Mouse (Mus musculus): Measurements from ENCODE around the gene Yif1b. TPM values are rescaled to one million over a fixed set of nuclear protein-coding genes. Genes with fewer than 3 reads are reported as not detected.
"Not testable (repeated sequence)": the region's sequence is repeated elsewhere in the genome, so short reads cannot be mapped to it uniquely, and the experiment has no call there.

The Yif1b gene
- polyA plus RNA-seq, 1 experiment from 2014 or later, result 114 TPM

DNA sequence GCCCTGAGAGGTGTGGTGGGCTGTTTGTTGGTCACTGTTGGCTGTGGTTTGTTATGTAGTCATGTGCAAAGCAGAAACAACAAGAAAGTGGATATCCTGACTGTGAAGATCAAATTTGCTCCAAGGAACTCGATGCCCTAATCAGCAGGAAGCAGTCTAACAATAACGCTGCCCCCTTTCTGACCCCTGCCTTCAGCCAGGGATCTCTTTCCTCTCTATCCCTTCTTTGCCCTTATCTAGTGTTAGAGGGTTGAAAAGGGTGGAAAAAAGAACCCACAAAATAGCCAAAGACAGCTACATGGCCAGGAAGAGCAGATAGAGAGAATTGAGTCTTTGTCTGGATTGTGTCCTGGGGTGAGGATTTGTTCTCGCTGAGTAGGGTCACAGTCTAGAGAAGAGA, 7.6 kb upstream of the Yif1b start:
- peaks cover 8% of the 10 kb centered on the region for H3K27me3 ChIP-seq (ENCODE audit: control insufficient read depth, insufficient read depth, low read length)
- 23% methylated on average over 3 of the region's 3 CpGs for WGBS
- no peak overlapping the region for H3K9ac ChIP-seq (ENCODE audit: low read length)
- H3K9me3 ChIP-seq (ENCODE audit: control insufficient read depth, low read length), result no peaks in the 10 kb centered on the region
- no peak for ATAC-seq (ENCODE audit: insufficient number of reproducible peaks, insufficient read depth, low FRiP score, low read depth)
- H3K27ac ChIP-seq (replicated peaks in 1 of 2; ENCODE audit: control insufficient read depth in 1 of 2, insufficient read depth in 1 of 2, low read depth in 2 of 2, low read length in 2 of 2), result no peak overlapping the region
- no peak overlapping the region for H3K4me2 ChIP-seq (ENCODE audit: low read length)
- H3K36me3 ChIP-seq (ENCODE audit: control insufficient read depth, insufficient read depth, low read length), result no peaks in the 10 kb centered on the region
- peaks cover 9 to 20% of the 10 kb centered on the region in 2 experiments for H3K4me1 ChIP-seq (ENCODE audit: control insufficient read depth in 2 of 2, insufficient read depth in 2 of 2, low read length in 2 of 2)
- H3K4me3 ChIP-seq (ENCODE audit: control insufficient read depth in 1 of 2, insufficient read depth in 1 of 2, low read depth in 1 of 2, low read length in 2 of 2), result no peak overlapping the region

DNA sequence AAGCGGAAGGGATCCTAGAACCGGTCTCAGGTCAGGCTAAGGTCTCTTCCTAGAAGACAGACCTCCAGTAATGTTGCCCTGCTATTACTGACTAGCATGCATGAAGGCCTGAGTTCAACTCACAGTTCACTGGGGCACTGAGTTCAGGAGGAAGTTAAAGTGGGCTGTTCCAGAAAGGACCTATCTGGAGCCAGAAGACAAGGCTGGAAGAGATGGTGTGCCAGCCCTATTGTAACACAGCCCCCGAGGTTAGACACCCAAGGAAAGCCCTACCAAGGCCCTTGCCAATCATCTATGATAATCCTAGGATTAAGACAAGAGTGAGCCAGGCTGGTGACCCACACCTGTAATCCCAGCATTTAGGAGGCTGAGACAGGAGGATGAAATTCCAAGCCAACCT, 6.6 kb upstream of the Yif1b start:
- Histone ChIP-seq H3K36me3 (ENCODE audit: control insufficient read depth, insufficient read depth, low read length) (no peaks in the 10 kb centered on the region), H3K4me3 (ENCODE audit: control insufficient read depth in 1 of 2, insufficient read depth in 1 of 2, low read depth in 1 of 2, low read length in 2 of 2) (peak overlapping the region; percentile 54 to 63), H3K27me3 (ENCODE audit: control insufficient read depth, insufficient read depth, low read length) (peaks cover 8% of the 10 kb centered on the region), H3K9me3 (ENCODE audit: control insufficient read depth, low read length) (no peaks in the 10 kb centered on the region), H3K4me2 (ENCODE audit: low read length) (peak overlapping the region; percentile 95), H3K27ac (replicated peaks in 1 of 2; ENCODE audit: control insufficient read depth in 1 of 2, insufficient read depth in 1 of 2, low read depth in 2 of 2, low read length in 2 of 2) (peak overlapping the region in 1 of 2 experiments; percentile 79; a peak in 2 of 4 replicates), H3K4me1 (ENCODE audit: control insufficient read depth in 2 of 2, insufficient read depth in 2 of 2, low read length in 2 of 2) (peaks cover 9 to 21% of the 10 kb centered on the region in 2 experiments), H3K9ac (ENCODE audit: low read length) (peak overlapping the region; percentile 87)
- 31% methylated on average over 3 of the region's 3 CpGs for WGBS
- ATAC-seq (ENCODE audit: insufficient number of reproducible peaks, insufficient read depth, low FRiP score, low read depth), result no peak

DNA sequence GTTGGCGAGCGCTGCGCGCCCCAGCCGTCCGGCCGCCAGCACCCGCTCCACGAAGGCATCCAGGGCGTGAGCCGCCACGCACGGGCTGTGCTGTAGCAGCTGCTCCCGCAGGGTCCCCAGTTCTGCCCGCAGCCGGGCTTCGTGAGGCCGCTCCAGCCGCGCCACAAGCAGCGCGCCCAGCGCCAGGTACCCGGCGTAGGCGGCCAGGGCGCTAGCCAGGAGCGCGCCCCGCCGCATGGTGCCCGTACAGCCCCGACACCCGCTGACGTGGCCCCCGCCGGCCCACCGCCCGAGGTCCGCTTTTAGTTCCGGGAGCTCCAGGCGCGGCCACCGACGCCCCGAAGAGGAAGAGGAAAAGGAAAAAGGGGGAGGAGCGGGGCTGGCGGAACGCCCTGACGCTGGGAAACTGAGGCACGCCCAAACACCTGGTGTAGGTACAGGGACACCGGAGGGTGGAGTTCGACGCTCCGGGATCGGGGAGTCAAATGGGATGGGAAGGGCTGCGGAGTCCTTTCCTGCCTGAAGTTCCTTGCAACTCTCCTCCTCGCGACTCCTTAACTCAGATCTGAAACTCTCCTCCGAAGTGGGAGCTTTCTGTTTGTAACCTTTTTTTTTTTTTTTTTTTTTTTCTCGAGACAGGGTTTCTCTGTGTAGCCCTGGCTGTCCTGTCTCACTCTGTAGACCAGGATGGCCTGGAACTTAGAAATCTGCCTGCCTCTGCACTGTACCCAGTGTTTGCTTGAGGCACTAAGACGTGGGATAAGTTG, 5.7 kb upstream of the Yif1b start, which contains the start of gene Kcnk6:
Gene Kcnk6, minus strand, starts transcription at position 269 of the 767 bp plus-strand sequence.
- peak within 1 kb of the TSS; percentile 87 for H3K9ac ChIP-seq (ENCODE audit: low read length)
- 2% methylated on average over 58 of the region's 62 CpGs for WGBS
- H3K36me3 ChIP-seq (ENCODE audit: control insufficient read depth, insufficient read depth, low read length), result no peaks in the 10 kb centered on the region
- peak; percentile 14; the same call in 1 of the 2 replicates for ATAC-seq (ENCODE audit: insufficient number of reproducible peaks, insufficient read depth, low FRiP score, low read depth)
- H3K4me1 ChIP-seq (ENCODE audit: control insufficient read depth in 2 of 2, insufficient read depth in 2 of 2, low read length in 2 of 2), result peaks cover 9 to 25% of the 10 kb centered on the region in 2 experiments
- peak within 1 kb of the TSS; percentile 95 for H3K4me2 ChIP-seq (ENCODE audit: low read length)
- peak within 1 kb of the TSS; percentile 54 to 63 for H3K4me3 ChIP-seq (ENCODE audit: control insufficient read depth in 1 of 2, insufficient read depth in 1 of 2, low read depth in 1 of 2, low read length in 2 of 2)
- H3K27ac ChIP-seq (replicated peaks in 1 of 2; ENCODE audit: control insufficient read depth in 1 of 2, insufficient read depth in 1 of 2, low read depth in 2 of 2, low read length in 2 of 2), result peak within 1 kb of the TSS; percentile 34 to 84; a peak in 3 of 4 replicates
- H3K9me3 ChIP-seq (ENCODE audit: control insufficient read depth, low read length), result no peaks in the 10 kb centered on the region
- peaks cover 8% of the 10 kb centered on the region for H3K27me3 ChIP-seq (ENCODE audit: control insufficient read depth, insufficient read depth, low read length)

DNA sequence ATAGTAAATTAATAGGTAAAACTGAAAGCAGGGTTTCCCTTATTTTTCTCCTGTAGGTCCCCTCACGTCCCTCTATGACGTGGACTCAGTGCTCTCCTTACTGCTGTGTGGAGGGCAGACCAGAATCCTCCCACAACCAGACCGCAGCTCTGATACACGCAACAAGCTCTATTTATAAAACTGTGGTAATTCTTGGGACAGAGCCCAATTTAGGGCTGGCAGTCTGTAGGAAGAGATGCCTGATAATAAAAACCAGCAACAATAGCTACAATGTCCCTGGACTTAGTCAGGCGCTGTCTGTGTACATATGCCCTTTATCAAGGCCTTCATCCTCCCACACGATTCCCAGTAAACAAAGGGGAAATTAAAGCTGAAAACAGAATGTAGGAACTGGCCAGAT, 4.4 kb upstream of the Yif1b start:
- H3K27me3 ChIP-seq (ENCODE audit: control insufficient read depth, insufficient read depth, low read length), result peaks cover 8% of the 10 kb centered on the region
- no peaks in the 10 kb centered on the region for H3K36me3 ChIP-seq (ENCODE audit: control insufficient read depth, insufficient read depth, low read length)
- WGBS, result 9% methylated on average over 6 of the region's 6 CpGs
- H3K9me3 ChIP-seq (ENCODE audit: control insufficient read depth, low read length), result no peaks in the 10 kb centered on the region
- 0 out of 2 replicates have a peak overlapping the region, but pooled peaks have one; percentile 41 for H3K9ac ChIP-seq (ENCODE audit: low read length)
- peak overlapping the region; percentile 30; the same call in 1 of the 2 replicates for H3K4me2 ChIP-seq (ENCODE audit: low read length)
- ATAC-seq (ENCODE audit: insufficient number of reproducible peaks, insufficient read depth, low FRiP score, low read depth), result peak; percentile 23; the same call in 1 of the 2 replicates
- peaks cover 9 to 26% of the 10 kb centered on the region in 2 experiments for H3K4me1 ChIP-seq (ENCODE audit: control insufficient read depth in 2 of 2, insufficient read depth in 2 of 2, low read length in 2 of 2)
- no peak overlapping the region for H3K4me3 ChIP-seq (ENCODE audit: control insufficient read depth in 1 of 2, insufficient read depth in 1 of 2, low read depth in 1 of 2, low read length in 2 of 2)
- H3K27ac ChIP-seq (replicated peaks in 1 of 2; ENCODE audit: control insufficient read depth in 1 of 2, insufficient read depth in 1 of 2, low read depth in 2 of 2, low read length in 2 of 2), result peak overlapping the region; percentile 84 to 87

DNA sequence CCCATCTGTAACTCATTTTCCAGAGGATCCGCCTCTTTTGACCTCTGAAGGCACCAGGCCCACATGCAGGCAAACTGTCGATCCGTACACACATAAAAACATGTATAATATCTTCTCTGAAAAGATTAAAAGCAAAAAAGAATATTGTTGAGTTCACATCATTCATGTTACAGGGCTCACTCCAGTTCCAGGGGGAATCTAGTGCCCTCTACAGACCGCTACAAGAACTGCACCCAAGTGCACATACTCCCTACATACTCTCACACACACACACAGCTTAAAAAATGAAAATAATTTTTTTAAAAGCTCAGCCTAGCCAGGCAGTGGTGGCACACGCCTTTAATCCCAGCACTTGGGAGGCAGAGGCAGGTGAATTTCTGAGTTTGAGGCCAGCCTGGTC, 3.5 kb upstream of the Yif1b start:
- 78% methylated on average over 5 of the region's 5 CpGs for WGBS
- H3K4me2 ChIP-seq (ENCODE audit: low read length), result no peak overlapping the region
- peaks cover 8% of the 10 kb centered on the region for H3K27me3 ChIP-seq (ENCODE audit: control insufficient read depth, insufficient read depth, low read length)
- no peak for ATAC-seq (ENCODE audit: insufficient number of reproducible peaks, insufficient read depth, low FRiP score, low read depth)
- H3K4me3 ChIP-seq (ENCODE audit: control insufficient read depth in 1 of 2, insufficient read depth in 1 of 2, low read depth in 1 of 2, low read length in 2 of 2), result no peak overlapping the region
- H3K27ac ChIP-seq (replicated peaks in 1 of 2; ENCODE audit: control insufficient read depth in 1 of 2, insufficient read depth in 1 of 2, low read depth in 2 of 2, low read length in 2 of 2), result peak overlapping the region; percentile 84 to 87; a peak in 3 of 4 replicates
- H3K4me1 ChIP-seq (ENCODE audit: control insufficient read depth in 2 of 2, insufficient read depth in 2 of 2, low read length in 2 of 2), result peaks cover 12 to 35% of the 10 kb centered on the region in 2 experiments
- H3K9me3 ChIP-seq (ENCODE audit: control insufficient read depth, low read length), result no peaks in the 10 kb centered on the region
- H3K36me3 ChIP-seq (ENCODE audit: control insufficient read depth, insufficient read depth, low read length), result no peaks in the 10 kb centered on the region
- no peak overlapping the region for H3K9ac ChIP-seq (ENCODE audit: low read length)

DNA sequence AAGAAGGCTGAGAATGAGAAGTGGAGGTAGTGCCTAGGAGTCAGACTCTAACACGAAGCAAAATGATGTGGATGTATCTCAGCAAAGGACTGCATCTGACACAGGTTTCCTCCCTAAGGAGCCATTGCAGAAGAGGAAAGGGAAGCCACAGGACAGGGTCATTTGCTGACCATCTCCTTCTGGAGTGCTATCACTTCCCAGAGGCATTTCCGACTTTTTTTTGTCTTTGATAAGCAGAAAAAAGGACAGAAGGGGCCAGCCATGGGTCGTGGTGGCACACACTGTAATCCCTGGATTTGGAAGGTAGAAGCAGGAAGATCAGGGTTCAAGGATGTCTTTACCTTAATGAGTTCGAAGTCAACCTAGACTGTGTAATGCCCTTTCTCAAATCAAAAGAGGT, 1.5 kb upstream of the Yif1b start:
- Histone ChIP-seq H3K27ac (replicated peaks in 1 of 2; ENCODE audit: control insufficient read depth in 1 of 2, insufficient read depth in 1 of 2, low read depth in 2 of 2, low read length in 2 of 2) (peak overlapping the region in 1 of 2 experiments; percentile 33; a peak in 1 of 4 replicates), H3K4me2 (ENCODE audit: low read length) (no peak overlapping the region), H3K27me3 (ENCODE audit: control insufficient read depth, insufficient read depth, low read length) (peaks cover 2% of the 10 kb centered on the region), H3K9me3 (ENCODE audit: control insufficient read depth, low read length) (no peaks in the 10 kb centered on the region), H3K4me1 (ENCODE audit: control insufficient read depth in 2 of 2, insufficient read depth in 2 of 2, low read length in 2 of 2) (peaks cover 12 to 36% of the 10 kb centered on the region in 2 experiments), H3K9ac (ENCODE audit: low read length) (no peak overlapping the region), H3K4me3 (ENCODE audit: control insufficient read depth in 1 of 2, insufficient read depth in 1 of 2, low read depth in 1 of 2, low read length in 2 of 2) (no peak overlapping the region), H3K36me3 (ENCODE audit: control insufficient read depth, insufficient read depth, low read length) (no peaks in the 10 kb centered on the region)
- WGBS, result 64% methylated on average over 4 of the region's 4 CpGs
- ATAC-seq (ENCODE audit: insufficient number of reproducible peaks, insufficient read depth, low FRiP score, low read depth), result no peak

DNA sequence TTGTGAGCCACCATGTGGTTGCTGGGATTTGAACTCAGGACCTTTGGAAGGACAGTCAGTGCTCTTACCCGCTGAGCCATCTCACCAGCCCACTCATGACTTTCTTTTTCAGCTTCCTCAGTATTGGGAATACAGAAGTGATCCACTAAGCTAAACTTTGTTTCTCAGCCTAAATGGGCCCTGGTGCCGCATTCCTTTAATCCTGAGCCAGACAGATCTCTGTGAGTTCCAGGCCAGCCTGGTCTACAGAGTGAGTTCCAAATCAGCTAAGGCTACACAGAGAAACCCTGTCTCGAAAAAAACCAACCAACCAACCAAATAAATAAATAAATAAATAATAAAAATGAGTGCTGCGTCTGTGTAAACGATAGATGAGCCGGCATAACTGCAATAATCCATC, 533 bp upstream of the Yif1b start:
- WGBS, result 22% methylated on average over 6 of the region's 6 CpGs
- ATAC-seq (ENCODE audit: insufficient number of reproducible peaks, insufficient read depth, low FRiP score, low read depth); H3K36me3 ChIP-seq (ENCODE audit: control insufficient read depth, insufficient read depth, low read length); H3K9me3 ChIP-seq (ENCODE audit: control insufficient read depth, low read length); H3K27me3 ChIP-seq (ENCODE audit: control insufficient read depth, insufficient read depth, low read length): not testable (repeated sequence)
- Histone ChIP-seq H3K4me1 (ENCODE audit: control insufficient read depth in 2 of 2, insufficient read depth in 2 of 2, low read length in 2 of 2) (peaks cover 12 to 31% of the 10 kb centered on the region in 2 experiments), H3K9ac (ENCODE audit: low read length) (peak overlapping the region; percentile 60), H3K4me3 (ENCODE audit: control insufficient read depth in 1 of 2, insufficient read depth in 1 of 2, low read depth in 1 of 2, low read length in 2 of 2) (peak overlapping the region; percentile 27 to 62), H3K27ac (replicated peaks in 1 of 2; ENCODE audit: control insufficient read depth in 1 of 2, insufficient read depth in 1 of 2, low read depth in 2 of 2, low read length in 2 of 2) (peak overlapping the region; percentile 84 to 91), H3K4me2 (ENCODE audit: low read length) (peak overlapping the region; percentile 53)
